In the genomic region with DNA sequence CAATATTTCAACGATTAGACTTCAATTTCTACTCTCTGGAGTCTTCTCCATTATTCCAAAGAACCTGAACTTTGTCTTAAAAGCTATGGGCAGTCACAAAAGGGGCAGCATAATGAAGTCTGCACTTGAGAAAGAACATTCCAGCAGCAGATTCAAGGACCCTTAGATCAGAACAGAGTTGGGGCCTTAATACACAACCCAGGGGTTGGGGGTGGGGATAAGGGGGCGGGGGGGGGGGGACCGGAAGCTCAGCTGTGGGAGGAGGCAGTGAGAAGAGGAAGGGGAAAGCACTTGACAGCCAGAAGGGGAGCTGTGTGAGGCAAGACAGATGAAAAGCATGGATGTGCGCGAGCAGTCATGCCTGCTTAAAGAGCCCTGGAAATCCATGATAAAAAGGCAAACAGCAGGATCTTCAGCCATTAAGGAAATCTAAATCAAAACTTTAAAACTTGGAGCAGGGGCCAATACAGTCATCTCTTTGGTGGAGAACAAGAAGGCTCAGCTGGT, we compare ENCODE assay signal across 25 mouse cellular contexts. TPM values are rescaled to one million over a fixed set of nuclear protein-coding genes. Genes with fewer than 3 reads are reported as not detected.
DNase-seq lines count a peak whose midpoint lies in the region; ATAC-seq and TF ChIP-seq lines count a peak whose summit lies in the region.
"Had no signal": no experiment of that assay in that cellular context is flagged by ENCODE, and none has a peak within 500 bp of the region (broad histone marks: within the 10 kb centered on the region; RNA-seq: fewer than 3 reads in every experiment).

No protein-coding gene starts in this region.

- no peak for DNase-seq in lung, postnatal 10 days
- DNase-seq in thymus, postnatal 0 days (ENCODE audit: low spot score) = peak; percentile 50
- DNase-seq in thymus, adult 2 months = no peak
- DNase-seq in thymus, postnatal 4 days = peak; percentile 38
- DNase-seq in frontal cortex, postnatal 14 days (ENCODE audit: low spot score in 2 of 2) = no peak
- no peak for DNase-seq in cerebellum, adult 11 months
- DNase-seq: adrenal gland, adult 8-10 months; adrenal gland, postnatal 36 days; B cell, adult 2 months; cerebellum, adult 9-11 months; cerebellum, postnatal 36 days; gastrocnemius, postnatal 36 days; heart, adult 18-20 months; heart, postnatal 14 days had no signal

- no peaks in the 10 kb centered on the region for H3K9me3 ChIP-seq in lung, embryonic 15.5 days
- H3K9me3 ChIP-seq: embryonic facial prominence, embryonic 15.5 days; forebrain, embryonic 10.5 days; heart, embryonic 15.5 days; hindbrain, embryonic 13.5 days had no signal

- H3K27me3 ChIP-seq in lung, embryonic 15.5 days = no peaks in the 10 kb centered on the region
- H3K27me3 ChIP-seq in thymus, adult 2 months (ENCODE audit: control insufficient read depth, insufficient read depth, low read length) = no peaks in the 10 kb centered on the region
- H3K27me3 ChIP-seq: CH12.LX; embryonic facial prominence, embryonic 15.5 days; heart, embryonic 15.5 days; hindbrain, embryonic 13.5 days had no signal

- no peaks in the 10 kb centered on the region for H3K4me1 ChIP-seq in lung, embryonic 15.5 days
- H3K4me1 ChIP-seq in thymus, adult 2 months (replicated peaks; ENCODE audit: control insufficient read depth, insufficient read depth, low read length) = peaks cover 5% of the 10 kb centered on the region
- H3K4me1 ChIP-seq: embryonic facial prominence, embryonic 15.5 days; heart, embryonic 15.5 days; hindbrain, embryonic 13.5 days had no signal

- no peak overlapping the region for H3K4me3 ChIP-seq in lung, embryonic 15.5 days
- H3K4me3 ChIP-seq in thymus, adult 2 months (ENCODE audit: control insufficient read depth, insufficient read depth, low read length) = no peak overlapping the region
- H3K4me3 ChIP-seq: embryonic facial prominence, embryonic 15.5 days; erythroblast, embryonic 14.5 days; forebrain, embryonic 10.5 days; heart, embryonic 15.5 days; hindbrain, embryonic 13.5 days had no signal

- WGBS in lung, embryonic 15.5 days = 59% methylated on average over 3 of the region's 5 CpGs
- WGBS in thymus, adult 2 months = 17% methylated on average over 5 of the region's 5 CpGs

- TF ChIP-seq POLR2A in thymus, adult 2 months (IDR thresholded peaks at IDR 0.05; ENCODE audit: control insufficient read depth, extremely low read depth, insufficient read depth, low read length, poor library complexity) = no peak

- ATAC-seq in lung, embryonic 15.5 days (ENCODE audit: borderline replicate concordance, extremely low read depth, low FRiP score, low TSS enrichment) = peak; percentile 19; the same call in 1 of the 2 replicates
- peak; percentile 57 for ATAC-seq in granulocyte monocyte progenitor cell, adult 5-6 weeks (replicated peaks; ENCODE audit: poor library complexity, severe bottlenecking)
- ATAC-seq: forebrain, embryonic 14.5 days; hindbrain, postnatal 0 days had no signal

- no peak overlapping the region for H3K9ac ChIP-seq in lung, embryonic 15.5 days
- H3K9ac ChIP-seq: embryonic facial prominence, embryonic 15.5 days; heart, embryonic 15.5 days; hindbrain, embryonic 13.5 days had no signal

- no peaks in the 10 kb centered on the region for H3K36me3 ChIP-seq in lung, embryonic 15.5 days
- H3K36me3 ChIP-seq in thymus, adult 2 months (ENCODE audit: control insufficient read depth, insufficient read depth, low read length) = peaks cover 6% of the 10 kb centered on the region; the same call in 1 of the 2 replicates
- H3K36me3 ChIP-seq: embryonic facial prominence, embryonic 15.5 days; forebrain, embryonic 10.5 days; heart, embryonic 15.5 days; hindbrain, embryonic 13.5 days had no signal

- no peak overlapping the region for H3K4me2 ChIP-seq in lung, embryonic 15.5 days
- H3K4me2 ChIP-seq: embryonic facial prominence, embryonic 15.5 days; heart, embryonic 11.5 days; heart, embryonic 15.5 days; hindbrain, embryonic 13.5 days had no signal

- TF ChIP-seq CTCF in thymus, adult 2 months (IDR thresholded peaks at IDR 0.05; ENCODE audit: borderline replicate concordance, control insufficient read depth, extremely low read depth, insufficient read depth, low read length, poor library complexity) = no peak

- H3K27ac ChIP-seq in lung, embryonic 15.5 days = no peak overlapping the region
- H3K27ac ChIP-seq in thymus, adult 2 months (ENCODE audit: control insufficient read depth, insufficient read depth, low read length) = no peak overlapping the region
- H3K27ac ChIP-seq: embryonic facial prominence, embryonic 15.5 days; forebrain, embryonic 10.5 days; heart, embryonic 15.5 days; hindbrain, embryonic 13.5 days; hindbrain, postnatal 0 days had no signal

RNA-seq across cellular contexts. Expression of a gene that starts 27.2 kb away (rescaled TPM):
- polyA plus RNA-seq in lung, embryonic 15.5 days (2015; fragmentation: Nextera tagmentation; extraction: Ambion mirVana) = 4.5 and 5.3 TPM in 2 replicates
- 16.1 and 16.6 TPM in 2 replicates for polyA plus RNA-seq in thymus, postnatal 0 days (2015; fragmentation: Nextera tagmentation; extraction: Ambion mirVana)
- 15.5 and 16.8 TPM in 2 replicates for polyA plus RNA-seq in thymus, adult 2 months (2012; rRNA removed)
- 1.8 and 3.3 TPM in 2 replicates for total RNA-seq in granulocyte monocyte progenitor cell, adult 5-6 weeks (2014; fragmentation: Nextera tagmentation)
- total RNA-seq in granulocyte monocyte progenitor cell, adult 5-6 weeks (2017) = 0.41 and 2.1 TPM in 2 replicates

Comparison
In these comparisons a context has a peak if more than half of its experiments do, and no peak if none do; other contexts are left out.
1. DNase-seq: peak in thymus, postnatal 0 days (single experiment) and thymus, postnatal 4 days (single experiment); none in lung, postnatal 10 days (single experiment), thymus, adult 2 months (single experiment), frontal cortex, postnatal 14 days (0 of 2) and cerebellum, adult 11 months (single experiment).